Mouse (Mus musculus): ENCODE data around the gene Rin2. TPM values are rescaled to one million over a fixed set of nuclear protein-coding genes. Genes with fewer than 3 reads are reported as not detected.

The Rin2 gene
- 1 to 10 TPM; 7.1 to 9.1 TPM for total RNA-seq (2021)
- long read RNA-seq, experiment 1, partial matches to known transcripts: 5 of 5 reads
- long read RNA-seq, experiment 1, other reads (novel, unspliced or antisense): 0 of 5 reads
- long read RNA-seq, experiment 2, partial matches to known transcripts: 17 of 20 reads
- long read RNA-seq, experiment 2, other reads (novel, unspliced or antisense): 3 of 20 reads

GRCm38 (mm10) chr2:145675142-145675755 is at the start of gene Rin2:
Gene Rin2, plus strand, starts transcription at chr2:145675215.
- peak; percentile 42 for DNase-seq (ENCODE audit: low spot score)

DNA sequence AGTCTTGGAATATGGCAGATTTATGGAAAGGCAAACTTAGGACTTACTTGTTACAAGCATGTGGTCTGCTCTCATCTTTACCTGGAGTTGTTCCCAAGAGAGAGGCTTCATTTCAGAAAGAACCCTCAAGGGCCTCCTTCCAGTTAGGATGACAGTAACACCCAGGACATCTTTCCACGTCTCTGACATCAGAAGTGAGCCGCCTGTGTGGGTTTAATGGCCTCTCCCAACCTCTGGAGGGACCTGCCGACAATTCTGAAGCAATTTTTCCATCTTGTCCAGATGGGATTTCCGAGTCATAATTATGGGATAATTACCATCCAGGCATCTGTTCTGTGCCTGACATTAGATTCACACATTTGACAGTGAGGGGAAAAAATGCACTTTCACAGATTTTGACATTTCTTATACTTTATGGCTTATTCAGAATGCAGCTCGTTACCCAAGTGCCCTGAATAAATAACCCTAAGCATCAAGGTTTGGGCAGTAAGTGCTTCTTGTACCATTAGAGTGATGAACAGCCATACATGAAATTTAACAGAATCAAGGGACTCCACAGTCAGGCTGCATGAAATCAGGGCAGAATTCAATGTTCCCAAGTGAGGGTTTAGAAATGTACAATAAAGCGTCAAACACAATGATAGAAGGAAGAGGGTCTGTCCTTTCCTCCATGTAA is 43.8 kb upstream of the Rin2 start:
- DNase-seq (ENCODE audit: low spot score): no peak

DNA sequence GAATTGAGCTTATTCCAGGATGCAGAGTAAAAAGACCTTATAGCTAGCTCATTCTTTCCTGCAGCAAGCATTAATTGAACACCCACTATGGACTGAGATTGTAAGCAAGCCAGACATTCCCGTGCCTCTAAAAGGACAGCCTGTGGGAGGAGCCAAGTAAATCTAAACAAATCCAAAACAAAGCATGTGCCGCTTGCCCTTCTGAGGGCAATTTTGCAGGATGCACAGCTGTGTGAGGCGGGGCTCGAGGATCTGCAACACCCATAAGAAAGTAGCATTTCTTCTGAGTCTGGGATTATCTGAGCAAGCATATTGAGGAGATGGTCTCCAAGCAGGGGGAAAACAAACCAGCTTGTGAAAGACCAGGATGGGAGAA is 43.2 kb upstream of the Rin2 start:
- no peak for DNase-seq (ENCODE audit: low spot score)

DNA sequence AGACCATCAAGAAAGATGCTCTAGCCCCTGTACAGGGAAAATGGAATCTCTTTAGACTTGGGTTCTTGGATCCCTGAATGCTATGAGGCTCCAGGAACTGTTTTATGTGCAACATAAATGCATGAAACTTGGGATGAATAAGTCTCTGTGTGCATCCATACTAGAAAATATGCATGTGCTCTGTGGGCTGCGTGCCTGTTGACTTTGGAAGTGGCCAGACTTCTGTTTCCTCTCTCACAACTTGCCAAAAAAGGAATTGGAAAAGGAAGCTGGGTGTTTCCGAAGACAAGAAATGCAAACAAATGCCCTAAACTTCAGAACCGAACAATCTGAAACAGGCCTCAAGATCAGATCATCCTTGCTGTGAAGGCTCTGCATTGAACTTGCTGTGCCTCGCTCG is 41.2 kb upstream of the Rin2 start:
- no peak for DNase-seq (ENCODE audit: low spot score)

- DNase-seq (ENCODE audit: low spot score): no peak
Observed at GRCm38 (mm10) chr2:145640255-145640984, 34.6 kb upstream of the Rin2 start.

- DNase-seq (ENCODE audit: low spot score): no peak
Observed at GRCm38 (mm10) chr2:145655373-145655960, 19.5 kb upstream of the Rin2 start.

- no peak for DNase-seq (ENCODE audit: low spot score)
Observed at GRCm38 (mm10) chr2:145656121-145656520, 18.9 kb upstream of the Rin2 start.

GRCm38 (mm10) chr2:145656716-145657115 is 18.3 kb upstream of the Rin2 start:
- no peak for DNase-seq (ENCODE audit: low spot score)

- DNase-seq (ENCODE audit: low spot score): no peak
Observed at GRCm38 (mm10) chr2:145661242-145661641, 13.8 kb upstream of the Rin2 start.

GRCm38 (mm10) chr2:145663899-145664298 is 11.1 kb upstream of the Rin2 start:
- DNase-seq (ENCODE audit: low spot score): no peak

DNA sequence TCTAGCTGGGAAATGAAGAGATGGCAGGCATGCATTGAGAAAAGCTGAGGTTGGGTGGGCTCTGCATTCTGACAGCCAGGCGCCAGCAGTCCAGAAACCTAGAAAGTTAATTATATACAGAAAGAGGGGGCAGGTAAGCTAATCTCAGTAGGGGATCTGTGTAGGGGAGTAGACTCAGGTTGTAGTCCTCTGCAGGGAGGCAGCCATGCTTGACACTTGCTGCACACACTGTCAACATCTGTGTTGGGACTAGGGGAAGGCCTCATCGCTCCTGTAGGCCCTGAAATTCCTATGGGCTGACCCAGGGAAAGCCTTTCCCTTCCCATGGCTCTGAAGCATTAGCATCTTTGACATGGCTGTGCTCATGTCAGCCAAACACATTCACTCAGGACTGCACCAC is 10.7 kb upstream of the Rin2 start:
- DNase-seq (ENCODE audit: low spot score): no peak

- DNase-seq (ENCODE audit: low spot score): no peak
Observed at GRCm38 (mm10) chr2:145668135-145668534, 6.9 kb upstream of the Rin2 start.

GRCm38 (mm10) chr2:145670131-145670530 is 4.9 kb upstream of the Rin2 start:
- DNase-seq (ENCODE audit: low spot score): no peak

- no peak for DNase-seq (ENCODE audit: low spot score)
Observed at GRCm38 (mm10) chr2:145674496-145675141, 396 bp upstream of the Rin2 start.

GRCm38 (mm10) chr2:145675756-145676543 is 935 bp downstream of the Rin2 start:
- DNase-seq (ENCODE audit: low spot score): peak; percentile 15

DNA sequence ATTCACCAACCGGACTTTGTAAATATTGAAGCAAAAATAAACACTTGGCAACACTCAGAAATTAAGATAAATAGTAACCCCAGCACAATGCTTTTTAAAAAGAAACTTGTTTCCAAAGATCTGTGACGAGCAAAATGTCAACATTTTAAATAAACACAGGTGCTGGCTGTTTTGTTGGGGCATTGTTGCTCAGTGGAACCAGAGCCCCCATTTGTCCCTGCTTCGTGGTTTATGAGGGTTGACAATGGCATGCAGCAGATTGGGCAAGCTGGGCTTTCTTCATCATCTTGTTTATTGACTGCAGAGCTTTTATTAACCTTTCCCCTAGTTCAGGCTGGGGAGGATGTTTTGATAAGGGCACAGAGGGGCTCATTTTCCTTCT is 1.5 kb downstream of the Rin2 start:
- no peak for DNase-seq (ENCODE audit: low spot score)

- no peak for DNase-seq (ENCODE audit: low spot score)
Observed at GRCm38 (mm10) chr2:145676936-145677335, 1.9 kb downstream of the Rin2 start.

GRCm38 (mm10) chr2:145680141-145680540 is 5.1 kb downstream of the Rin2 start:
- DNase-seq (ENCODE audit: low spot score): no peak

- no peak for DNase-seq (ENCODE audit: low spot score)
Observed at GRCm38 (mm10) chr2:145680762-145681161, 5.7 kb downstream of the Rin2 start.

GRCm38 (mm10) chr2:145681626-145682025 is 6.6 kb downstream of the Rin2 start:
- DNase-seq (ENCODE audit: low spot score): no peak

- no peak for DNase-seq (ENCODE audit: low spot score)
Observed at GRCm38 (mm10) chr2:145682924-145683323, 7.9 kb downstream of the Rin2 start.
